Mouse (Mus musculus): ENCODE results near the gene Btbd35f28.
"Not testable (repeated sequence)": the region's sequence is repeated elsewhere in the genome, so short reads cannot be mapped to it uniquely, and the experiment has no call there.

Btbd35f28 gene

GRCm38 (mm10) chrX:4196276-4196675 is at the start of gene Btbd35f28:
TSS of gene Btbd35f28 (plus strand) at chrX:4196576.
- not testable (repeated sequence) for DNase-seq (ENCODE audit: low read depth, low spot score)
